Mouse (Mus musculus) lung, postnatal 14 days (tissue): ENCODE results near the gene Olfr143.

Experiments
- DNase-seq: peaks from one replicate; pipeline ENCODE4 v3.0.0; 2021

Gene Olfr143

DNA sequence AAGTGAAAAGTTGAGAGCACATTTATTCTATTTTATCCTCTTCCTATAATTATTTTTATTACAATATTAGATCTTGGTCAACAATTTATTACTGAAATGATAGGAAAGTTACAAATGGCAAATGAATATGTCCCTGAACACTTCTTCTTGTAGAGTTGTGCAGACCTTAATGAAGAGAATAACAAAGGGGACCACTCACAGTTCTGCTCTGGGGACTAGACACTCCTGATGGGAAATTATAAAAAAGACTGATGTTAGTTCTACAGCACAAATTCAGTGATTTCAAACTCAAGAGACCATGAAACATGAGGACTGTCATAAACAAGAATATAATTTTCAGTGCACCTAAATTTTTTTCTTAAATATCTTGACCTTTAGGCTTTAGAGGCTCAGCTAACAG is at the start of gene Olfr143:
Gene Olfr143, plus strand, starts transcription at position 301 of the 400 bp plus-strand sequence.
- DNase-seq: no peak

DNA sequence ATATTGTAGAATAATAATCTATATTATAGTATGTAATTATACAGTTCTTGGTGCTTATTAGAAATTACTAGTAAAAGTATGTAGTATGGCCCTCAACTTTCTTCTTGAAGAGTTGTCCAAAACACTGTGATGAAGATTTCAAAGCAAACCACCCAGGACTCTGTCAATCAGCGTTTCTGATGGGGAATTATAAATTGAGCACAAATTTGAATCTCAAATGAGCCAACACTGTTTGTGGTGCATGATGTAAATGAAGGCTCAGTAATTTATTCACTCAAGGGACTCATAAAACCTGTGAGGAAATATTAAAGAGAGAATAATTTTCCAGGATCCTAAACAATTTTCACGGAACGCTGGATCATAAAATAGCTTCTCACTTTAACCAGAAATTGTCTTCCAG is 44.5 kb upstream of the Olfr143 start, which contains the start of gene Olfr893:
Gene Olfr893, plus strand, starts transcription at position 301 of the 400 bp plus-strand sequence.
- DNase-seq: no peak

DNA sequence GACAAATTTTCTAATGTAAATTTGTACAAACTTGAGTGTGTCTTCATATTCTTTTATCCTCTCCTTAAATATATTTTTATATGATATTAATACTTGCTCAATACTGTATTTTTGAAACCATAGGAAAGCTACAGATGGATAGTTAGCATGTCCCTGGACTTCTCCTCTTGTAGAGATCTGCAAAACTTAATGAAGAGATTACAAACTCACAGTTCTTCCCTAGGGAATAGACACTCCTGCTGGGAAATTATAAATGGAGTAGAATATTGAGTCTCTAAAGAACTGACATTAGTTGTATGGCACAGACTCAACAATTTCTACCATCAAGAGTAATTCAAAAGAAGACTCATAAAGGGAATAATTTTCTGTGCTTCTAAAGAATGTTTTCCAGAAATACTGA is 34.8 kb upstream of the Olfr143 start, which contains the start of gene Olfr894:
Gene Olfr894, plus strand, starts transcription at position 301 of the 400 bp plus-strand sequence.
- DNase-seq: no peak

DNA sequence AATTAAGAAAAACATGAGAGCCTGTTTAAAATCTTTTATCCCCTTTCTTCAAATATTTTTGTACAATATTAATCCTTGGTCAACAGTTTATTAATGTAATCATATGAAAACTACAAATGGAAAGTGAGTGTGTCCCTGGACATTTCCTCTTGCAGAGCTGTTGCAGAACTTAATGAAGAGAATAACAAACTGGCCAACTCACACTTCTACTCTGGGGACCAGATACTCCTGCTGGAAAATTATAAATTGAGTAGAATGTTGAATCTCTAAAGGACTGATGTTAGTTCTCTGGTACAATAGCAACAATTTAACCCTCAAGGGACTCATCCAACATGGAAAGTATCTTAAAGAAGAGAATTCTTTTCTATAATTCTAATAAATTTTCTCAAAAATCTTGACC is 15.0 kb downstream of the Olfr143 start, which contains the start of gene Olfr895:
Gene Olfr895, plus strand, starts transcription at position 301 of the 400 bp plus-strand sequence.
- no peak for DNase-seq

DNA sequence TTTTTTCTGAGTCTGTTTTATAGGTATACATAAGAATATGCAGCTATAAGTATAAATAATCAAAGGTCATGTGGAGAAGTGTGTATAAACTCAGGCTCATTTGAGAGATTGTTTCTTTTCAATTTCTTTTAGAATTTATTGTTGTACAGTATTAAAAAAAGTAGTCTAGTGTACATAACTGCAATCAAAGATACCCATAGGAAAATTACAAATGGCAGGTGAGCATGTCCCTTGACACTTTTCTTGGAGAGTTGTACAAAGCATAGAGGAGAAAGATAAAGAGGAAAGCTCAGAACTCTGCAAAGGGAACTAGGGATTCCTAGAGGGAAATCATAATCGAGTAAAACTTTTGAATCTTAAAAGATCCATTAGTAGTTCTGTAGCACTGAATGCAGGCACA is 38.2 kb downstream of the Olfr143 start, which contains the start of gene Olfr896-ps1:
Gene Olfr896-ps1, plus strand, starts transcription at position 301 of the 400 bp plus-strand sequence.
- DNase-seq: no peak
